Mouse (Mus musculus): ENCODE results near the gene Shisa4. TPM values are rescaled to one million over a fixed set of nuclear protein-coding genes. Genes with fewer than 3 reads are reported as not detected.

The Shisa4 gene
- total and polyA plus RNA-seq, 2 experiments: 0.18 to 0.33 TPM

- no peak overlapping the region for H3K4me3 ChIP-seq (ENCODE audit: insufficient read depth, low read depth, low read length)
Measured at GRCm38 (mm10) chr1:135380071-135380991, 5.3 kb upstream of the Shisa4 start.

GRCm38 (mm10) chr1:135379048-135379447, 4.0 kb upstream of the Shisa4 start:
- Histone ChIP-seq H3K27me3 (ENCODE audit: control insufficient read depth, insufficient read depth, low read length) (no peaks in the 10 kb centered on the region), H3K4me3 (ENCODE audit: insufficient read depth, low read depth, low read length) (no peak overlapping the region), H3K27ac (replicated peaks; ENCODE audit: insufficient read depth, low read depth, low read length) (no peak overlapping the region), H3K79me2 (ENCODE audit: control insufficient read depth, insufficient read depth, low read length) (no peaks in the 10 kb centered on the region), H3K9ac (ENCODE audit: low read depth, low read length) (no peak overlapping the region), H3K4me1 (ENCODE audit: control insufficient read depth, insufficient read depth, low read length) (0 out of 2 replicates have a peak, but pooled peaks cover 2% of the 10 kb centered on the region), H3K36me3 (ENCODE audit: control insufficient read depth, insufficient read depth, low read length) (peaks cover 5% of the 10 kb centered on the region; the same call in 1 of the 2 replicates)
- no peak for DNase-seq (ENCODE audit: extremely low read depth, low read depth, low spot score)
- 61% methylated on average over 2 of the region's 2 CpGs for WGBS
- no peak for TF ChIP-seq POLR2A (IDR thresholded peaks at IDR 0.05; ENCODE audit: extremely low read depth, insufficient read depth, low read length)
- no peak for TF ChIP-seq CTCF (IDR thresholded peaks at IDR 0.05; ENCODE audit: low read depth, low read length)

More at GRCm38 (mm10) chr1:135380071-135380991, 5.3 kb upstream of the Shisa4 start:
- 83% methylated on average over 15 of the region's 15 CpGs for WGBS
- TF ChIP-seq POLR2A (IDR thresholded peaks at IDR 0.05; ENCODE audit: extremely low read depth, insufficient read depth, low read length) (no peak), CTCF (IDR thresholded peaks at IDR 0.05; ENCODE audit: low read depth, low read length) (no peak)
- Histone ChIP-seq H3K27me3 (ENCODE audit: control insufficient read depth, insufficient read depth, low read length) (no peaks in the 10 kb centered on the region), H3K27ac (replicated peaks; ENCODE audit: insufficient read depth, low read depth, low read length) (no peak overlapping the region), H3K4me1 (ENCODE audit: control insufficient read depth, insufficient read depth, low read length) (no peaks in the 10 kb centered on the region), H3K79me2 (ENCODE audit: control insufficient read depth, insufficient read depth, low read length) (no peaks in the 10 kb centered on the region), H3K9ac (ENCODE audit: low read depth, low read length) (no peak overlapping the region), H3K36me3 (ENCODE audit: control insufficient read depth, insufficient read depth, low read length) (peaks cover 10% of the 10 kb centered on the region; the same call in 1 of the 2 replicates)
- no peak for DNase-seq (ENCODE audit: extremely low read depth, low read depth, low spot score)

- no peak overlapping the region for H3K4me3 ChIP-seq (ENCODE audit: insufficient read depth, low read depth, low read length)
- no peaks in the 10 kb centered on the region for H3K27me3 ChIP-seq (ENCODE audit: control insufficient read depth, insufficient read depth, low read length)
- 0 out of 2 replicates have a peak, but pooled peaks cover 2% of the 10 kb centered on the region for H3K4me1 ChIP-seq (ENCODE audit: control insufficient read depth, insufficient read depth, low read length)
- no peak overlapping the region for H3K27ac ChIP-seq (replicated peaks; ENCODE audit: insufficient read depth, low read depth, low read length)
- H3K36me3 ChIP-seq (ENCODE audit: control insufficient read depth, insufficient read depth, low read length): 0 out of 2 replicates have a peak, but pooled peaks cover 2% of the 10 kb centered on the region
- H3K79me2 ChIP-seq (ENCODE audit: control insufficient read depth, insufficient read depth, low read length): no peaks in the 10 kb centered on the region
- no peak for DNase-seq (ENCODE audit: extremely low read depth, low read depth, low spot score)
- H3K9ac ChIP-seq (ENCODE audit: low read depth, low read length): no peak overlapping the region
- 69% methylated on average over 9 of the region's 9 CpGs for WGBS
- TF ChIP-seq CTCF (IDR thresholded peaks at IDR 0.05; ENCODE audit: low read depth, low read length): no peak
- TF ChIP-seq POLR2A (IDR thresholded peaks at IDR 0.05; ENCODE audit: extremely low read depth, insufficient read depth, low read length): no peak
Measured at GRCm38 (mm10) chr1:135378576-135378975, 3.5 kb upstream of the Shisa4 start.

GRCm38 (mm10) chr1:135374175-135374867, 716 bp downstream of the Shisa4 start:
- no peaks in the 10 kb centered on the region for H3K27me3 ChIP-seq (ENCODE audit: control insufficient read depth, insufficient read depth, low read length)

GRCm38 (mm10) chr1:135373171-135373677, 1.8 kb downstream of the Shisa4 start:
- H3K9ac ChIP-seq (ENCODE audit: low read depth, low read length): no peak overlapping the region
- no peak for DNase-seq (ENCODE audit: extremely low read depth, low read depth, low spot score)
- no peaks in the 10 kb centered on the region for H3K27me3 ChIP-seq (ENCODE audit: control insufficient read depth, insufficient read depth, low read length)
- no peak overlapping the region for H3K4me3 ChIP-seq (ENCODE audit: insufficient read depth, low read depth, low read length)
- no peaks in the 10 kb centered on the region for H3K36me3 ChIP-seq (ENCODE audit: control insufficient read depth, insufficient read depth, low read length)
- TF ChIP-seq POLR2A (IDR thresholded peaks at IDR 0.05; ENCODE audit: extremely low read depth, insufficient read depth, low read length) (no peak), CTCF (IDR thresholded peaks at IDR 0.05; ENCODE audit: low read depth, low read length) (no peak)
- H3K27ac ChIP-seq (replicated peaks; ENCODE audit: insufficient read depth, low read depth, low read length): no peak overlapping the region
- 88% methylated on average over 4 of the region's 4 CpGs for WGBS
- peaks cover 5% of the 10 kb centered on the region; the same call in 1 of the 2 replicates for H3K4me1 ChIP-seq (ENCODE audit: control insufficient read depth, insufficient read depth, low read length)
- H3K79me2 ChIP-seq (ENCODE audit: control insufficient read depth, insufficient read depth, low read length): no peaks in the 10 kb centered on the region

More at GRCm38 (mm10) chr1:135374175-135374867, 716 bp downstream of the Shisa4 start:
- Histone ChIP-seq H3K79me2 (ENCODE audit: control insufficient read depth, insufficient read depth, low read length) (no peaks in the 10 kb centered on the region), H3K36me3 (ENCODE audit: control insufficient read depth, insufficient read depth, low read length) (no peaks in the 10 kb centered on the region), H3K4me1 (ENCODE audit: control insufficient read depth, insufficient read depth, low read length) (0 out of 2 replicates have a peak, but pooled peaks cover 2% of the 10 kb centered on the region), H3K9ac (ENCODE audit: low read depth, low read length) (peak overlapping the region; percentile 50), H3K27ac (replicated peaks; ENCODE audit: insufficient read depth, low read depth, low read length) (no peak overlapping the region), H3K4me3 (ENCODE audit: insufficient read depth, low read depth, low read length) (peak overlapping the region; percentile 55)
- no peak for DNase-seq (ENCODE audit: extremely low read depth, low read depth, low spot score)
- TF ChIP-seq POLR2A (IDR thresholded peaks at IDR 0.05; ENCODE audit: extremely low read depth, insufficient read depth, low read length) (no peak), CTCF (IDR thresholded peaks at IDR 0.05; ENCODE audit: low read depth, low read length) (no peak)
- 13% methylated on average over 19 of the region's 19 CpGs for WGBS
